Mouse (Mus musculus): ENCODE data around the gene Smc4.
A peak's percentile ranks its signal among the peaks of the same experiment; 100 is the strongest.

Gene Smc4

DNA sequence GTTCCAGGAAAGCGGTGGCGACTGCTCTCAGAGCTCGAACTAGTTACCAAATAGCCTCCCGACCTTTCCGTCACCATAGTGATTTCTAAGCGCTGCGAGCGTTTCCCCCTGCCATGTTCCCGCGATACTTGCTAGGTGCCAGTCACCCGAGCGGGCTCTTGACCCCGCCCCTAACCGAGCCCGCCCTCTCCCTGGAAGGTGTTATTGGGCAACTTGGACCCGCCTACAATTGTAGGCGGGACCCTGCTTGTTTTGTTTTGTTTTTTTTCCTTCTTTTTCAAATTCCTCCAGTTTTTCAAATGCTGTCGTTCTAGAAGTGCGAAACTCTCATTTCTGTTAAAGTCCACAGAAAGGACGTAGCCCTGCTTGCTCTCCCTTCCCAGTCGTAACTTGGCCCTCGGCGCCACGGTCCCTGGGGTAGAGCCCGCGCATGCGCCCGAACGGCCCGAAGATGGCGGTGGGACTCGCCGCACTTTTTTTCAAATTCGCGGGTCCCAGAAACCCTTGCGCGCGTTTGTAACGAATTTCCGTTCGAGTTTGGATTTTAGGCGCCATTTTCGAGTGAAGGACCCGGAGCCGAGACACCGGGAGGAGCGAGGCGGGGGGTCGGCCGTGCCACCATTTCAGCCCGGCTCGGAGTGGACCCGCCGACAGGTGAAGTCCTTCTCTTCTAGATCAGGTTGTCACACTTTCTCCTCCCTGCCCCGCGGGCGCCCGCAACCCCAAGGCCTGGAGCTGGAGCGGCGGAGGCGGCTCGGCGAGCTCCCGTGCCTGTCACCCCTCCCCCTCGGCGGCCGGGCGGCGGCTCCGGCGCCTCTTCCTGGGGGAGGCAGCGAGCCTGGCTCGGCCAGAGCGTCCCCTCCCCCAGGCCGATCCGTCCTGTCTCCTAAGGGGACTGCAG is at the start of gene Smc4, which contains the start of gene Ift80:
Gene Smc4 (plus strand): TSS at position 302 of the 901 bp plus-strand sequence.
Gene Ift80 (minus strand): TSS at position 134 of the 901 bp plus-strand sequence.
- DNase-seq (ENCODE audit: low spot score in 2 of 2): peak; percentile 88 to 92

DNA sequence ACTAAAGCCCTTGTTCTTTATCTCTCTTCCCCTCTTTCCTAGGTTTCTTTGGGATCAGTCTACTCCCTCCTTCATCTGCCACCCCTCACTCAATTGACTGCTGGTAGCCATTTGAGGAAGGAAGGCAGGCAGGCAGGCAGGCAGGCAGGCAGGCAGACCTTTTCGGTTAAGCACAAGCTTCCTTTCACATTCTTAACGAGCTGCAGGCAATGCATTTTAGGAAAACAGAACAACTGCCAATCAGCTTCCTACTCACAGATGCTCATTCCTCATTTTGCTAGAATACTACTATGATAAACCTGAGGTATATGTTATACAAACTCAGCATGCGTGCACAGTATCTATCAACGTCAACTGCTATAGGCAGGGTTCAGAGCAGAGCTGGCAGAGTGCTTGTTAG is 48.1 kb upstream of the Smc4 start:
- DNase-seq (ENCODE audit: low spot score in 2 of 2): no peak

DNA sequence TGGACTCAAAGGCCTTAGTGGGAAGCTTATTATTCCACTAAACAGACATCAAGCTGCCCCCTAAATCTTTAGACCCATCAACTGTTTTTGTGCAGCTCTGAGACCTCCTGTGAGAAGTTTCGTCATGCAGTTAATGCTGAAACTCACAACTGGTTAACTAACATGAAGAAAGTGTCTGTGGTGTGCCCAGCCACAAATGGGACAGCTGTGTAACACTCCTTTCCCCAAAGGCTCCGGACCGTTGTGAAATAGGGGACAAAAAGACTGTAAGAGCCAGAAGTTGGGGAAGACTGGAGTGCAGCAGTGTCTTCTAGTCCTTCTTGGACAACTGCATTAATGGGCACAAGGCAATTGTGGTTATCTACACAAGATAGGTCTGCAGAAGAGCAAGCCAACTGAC is 47.1 kb upstream of the Smc4 start:
- no peak for DNase-seq (ENCODE audit: low spot score in 2 of 2)

DNA sequence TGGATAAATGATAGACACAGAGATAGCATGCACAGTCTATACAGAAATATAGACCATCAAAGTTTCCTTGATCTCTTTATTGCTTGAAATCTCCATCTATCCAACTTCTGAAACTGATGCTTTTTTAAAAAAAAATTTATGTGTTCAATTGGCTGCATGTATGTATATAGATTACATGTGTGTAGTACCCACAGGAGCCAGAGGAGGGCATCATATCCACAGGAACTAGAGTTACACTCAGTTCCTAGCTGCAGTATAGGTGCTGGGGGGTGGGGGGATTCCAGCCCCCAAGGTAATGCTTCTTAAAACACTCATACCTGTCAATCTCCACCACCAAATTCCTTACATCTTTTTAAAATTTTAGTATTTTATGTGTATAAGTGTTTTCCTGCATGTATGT is 39.9 kb upstream of the Smc4 start:
- peak in 1 of 2 experiments; percentile 49 for DNase-seq (ENCODE audit: low spot score in 2 of 2)

DNA sequence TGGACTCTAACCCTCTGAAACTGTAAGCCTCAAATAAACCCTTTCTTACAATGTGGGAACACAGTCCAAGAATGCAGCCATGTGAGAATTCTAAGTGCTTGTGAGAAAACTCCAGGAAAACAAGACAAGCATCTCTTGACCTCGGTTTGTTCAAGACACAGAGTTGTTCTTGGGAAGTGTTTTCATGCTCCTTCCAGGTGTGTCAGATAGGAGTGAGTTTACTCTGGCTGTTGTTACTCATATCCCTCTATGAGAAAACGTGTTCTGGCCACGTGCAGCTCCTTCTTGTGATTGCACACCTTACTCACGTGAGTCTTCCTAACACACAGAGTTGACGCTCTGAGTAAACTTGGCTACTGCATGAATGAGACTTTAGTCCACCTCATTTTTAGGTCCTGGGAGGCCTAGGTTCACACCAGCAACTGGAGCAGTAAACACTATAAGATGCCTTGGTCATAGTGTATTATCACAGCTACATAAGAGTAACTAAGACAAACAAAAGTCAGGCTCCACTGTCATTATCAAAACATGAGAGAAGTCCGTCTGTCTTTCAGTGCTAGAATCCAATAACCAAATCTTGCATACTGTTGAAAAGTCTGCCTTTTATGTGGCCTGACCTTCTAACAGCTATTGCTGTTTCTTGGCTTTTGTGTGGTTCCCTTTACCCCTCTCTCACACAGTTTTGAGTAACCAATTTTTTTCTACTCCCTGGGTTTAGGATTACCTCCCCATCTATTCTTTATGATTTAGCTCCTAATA is 37.8 kb upstream of the Smc4 start:
- no peak for DNase-seq (ENCODE audit: low spot score in 2 of 2)

DNA sequence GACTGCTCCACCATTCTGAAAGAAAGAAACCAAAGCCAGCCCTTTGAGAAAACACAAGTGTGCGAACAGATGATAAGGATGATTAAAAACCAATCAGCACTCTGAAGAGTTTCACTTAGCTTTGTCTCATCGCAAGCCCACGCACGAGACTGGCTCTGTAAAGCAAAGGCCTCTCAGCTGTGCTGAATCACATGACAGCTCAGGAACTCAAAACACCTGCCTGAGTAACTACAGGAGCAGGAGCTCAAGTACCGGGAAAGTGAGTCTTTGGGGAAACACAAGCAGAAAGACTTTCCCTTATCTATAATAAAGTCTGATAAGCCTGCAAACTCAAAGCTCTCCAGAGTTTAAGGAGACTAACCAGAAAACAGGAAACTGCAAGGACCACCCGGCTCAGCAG is 37.1 kb upstream of the Smc4 start:
- no peak for DNase-seq (ENCODE audit: low spot score in 2 of 2)

DNA sequence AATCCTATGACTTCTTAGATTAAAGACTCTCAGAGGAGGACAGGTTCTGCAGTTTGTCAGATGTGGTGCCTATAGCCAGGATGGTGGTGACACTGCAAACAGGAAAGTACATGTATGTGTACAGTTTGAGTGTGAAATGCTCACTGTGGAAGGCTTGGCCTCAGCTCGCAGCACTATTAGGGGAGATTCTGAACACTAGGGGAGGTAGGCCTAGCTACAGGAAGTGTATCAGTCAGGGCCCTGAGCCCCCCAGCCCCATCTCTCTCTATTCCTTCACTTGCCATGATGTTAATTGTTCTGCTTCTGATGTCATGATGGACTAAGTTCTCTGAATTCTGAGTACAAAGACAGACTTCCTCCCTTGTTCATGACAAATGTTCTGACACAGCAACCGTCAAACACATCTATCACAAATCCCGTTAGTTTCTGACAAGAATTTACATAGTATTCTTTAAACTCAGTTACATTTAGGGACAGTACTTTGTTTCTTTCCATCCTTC is 35.4 kb upstream of the Smc4 start:
- DNase-seq (ENCODE audit: low spot score in 2 of 2): no peak

DNA sequence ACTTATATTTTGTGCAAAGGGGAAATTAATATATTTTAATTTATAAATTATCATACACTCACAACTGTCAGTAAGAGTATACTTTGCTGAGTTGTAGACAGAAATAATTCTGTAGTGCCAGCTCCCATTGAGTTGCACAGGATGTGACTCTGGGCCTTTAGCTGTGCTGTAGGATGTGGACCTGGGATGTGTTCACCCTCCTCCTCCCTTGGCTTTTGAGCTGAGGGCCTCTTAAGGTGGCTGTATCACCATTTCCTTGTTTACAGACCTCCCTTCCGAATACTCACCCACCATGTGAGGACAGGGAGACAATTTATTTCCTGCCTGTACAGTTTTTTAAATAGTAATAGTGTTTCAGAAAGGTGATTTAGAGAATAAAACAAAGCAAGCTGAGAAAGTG is 31.0 kb upstream of the Smc4 start:
- no peak for DNase-seq (ENCODE audit: low spot score in 2 of 2)

DNA sequence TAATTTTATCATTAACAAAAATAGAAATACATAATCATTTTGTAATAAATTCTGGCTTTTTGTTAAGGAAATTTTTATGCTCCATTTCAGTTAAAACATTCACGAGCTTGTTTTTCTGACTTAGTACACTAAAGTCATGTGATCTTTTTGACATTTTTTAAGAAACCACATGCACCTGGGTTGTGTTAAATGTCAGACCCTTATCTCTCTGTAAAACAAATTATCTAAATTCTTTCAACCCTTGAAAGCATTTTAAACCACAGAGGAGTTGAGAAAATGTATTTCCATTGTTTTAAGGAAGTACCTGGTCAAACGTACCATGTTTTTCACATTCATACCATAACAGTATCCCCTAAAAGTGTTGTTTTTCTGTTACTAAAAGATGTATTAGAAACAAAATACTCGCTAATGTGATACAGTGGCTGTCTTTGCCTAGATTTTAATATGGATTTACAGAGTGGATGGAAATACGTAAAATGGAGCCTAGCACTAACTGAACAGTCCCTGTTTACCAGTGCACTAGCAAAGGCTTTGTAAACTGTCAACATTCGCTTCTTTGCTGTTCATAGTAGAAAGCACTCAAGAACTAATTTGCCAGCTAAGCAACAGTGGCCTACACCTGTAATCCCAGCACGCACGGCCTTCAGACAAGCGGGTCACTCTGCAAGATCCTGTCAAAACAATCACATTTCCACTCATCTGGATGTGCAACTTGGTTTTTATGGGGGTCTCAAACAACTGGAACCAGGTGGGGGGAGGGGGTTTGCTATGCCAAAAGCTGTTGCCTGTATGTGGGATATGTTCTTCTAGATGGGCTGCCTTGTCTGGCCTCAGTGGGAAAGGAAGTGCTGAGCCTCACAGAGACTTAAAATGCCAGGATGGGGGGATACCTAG is 29.7 kb upstream of the Smc4 start:
- no peak for DNase-seq (ENCODE audit: low spot score in 2 of 2)

DNA sequence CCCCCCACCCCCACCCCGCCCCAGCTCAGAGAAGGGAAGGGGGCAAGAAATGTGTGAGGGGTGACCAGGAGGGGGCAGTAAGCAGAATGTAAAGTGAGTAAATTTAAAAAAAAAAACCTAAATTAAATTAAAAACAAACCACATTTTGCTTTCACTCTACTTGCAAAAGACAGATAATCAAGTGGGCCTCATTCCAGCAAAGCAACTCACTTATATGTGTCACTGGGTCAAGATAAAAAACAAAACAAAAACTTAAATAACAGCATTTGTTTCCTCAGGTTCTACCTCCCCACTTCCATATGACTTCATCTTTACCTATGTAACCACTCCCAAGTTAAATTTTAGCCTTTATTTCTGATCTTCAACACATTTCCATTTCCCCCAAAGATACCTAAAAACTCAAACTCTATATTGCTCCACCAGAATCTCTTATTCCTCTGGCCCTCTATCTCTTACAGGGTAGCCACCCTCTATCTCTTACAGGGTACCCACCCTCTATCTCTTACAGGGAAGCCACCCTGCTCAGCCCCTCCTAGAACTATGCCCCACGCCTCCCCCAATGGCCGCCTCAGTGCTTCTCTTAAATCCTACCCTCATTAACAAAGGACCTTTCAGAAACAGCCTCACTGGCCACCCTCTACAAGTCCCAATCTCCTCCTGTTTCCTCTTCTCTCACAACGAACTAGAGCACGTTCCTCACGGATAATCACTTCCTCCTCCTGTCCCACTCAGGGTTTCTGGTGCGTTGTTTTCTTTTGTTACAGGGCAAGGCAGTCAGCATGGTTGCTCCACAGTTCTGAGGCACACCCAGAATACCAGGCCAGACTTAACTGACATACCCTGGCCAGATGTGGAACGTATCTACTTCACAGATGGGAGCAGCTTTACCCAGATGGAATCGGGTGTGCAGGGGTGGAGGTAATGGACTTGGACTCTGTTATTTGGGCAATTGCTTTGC is 28.7 kb upstream of the Smc4 start:
- no peak for DNase-seq (ENCODE audit: low spot score in 2 of 2)

DNA sequence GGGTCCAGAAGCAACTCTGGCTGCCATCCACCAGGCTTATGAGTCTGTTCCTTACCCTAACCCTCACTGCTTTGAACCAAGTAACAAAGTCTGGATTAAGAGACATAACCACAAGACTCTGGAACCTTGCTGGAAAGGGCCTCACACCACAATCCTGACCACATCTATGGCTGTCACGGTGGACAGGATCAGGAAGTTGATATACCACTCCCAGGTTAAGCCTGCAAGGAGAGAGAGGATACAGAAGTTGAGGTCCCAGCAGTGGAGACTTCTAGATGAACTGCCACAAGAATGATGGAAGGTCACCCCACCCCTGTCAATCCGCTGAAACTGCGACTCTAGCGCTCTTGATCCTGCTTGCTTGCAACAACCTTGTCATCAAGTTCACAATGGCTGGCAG is 26.8 kb upstream of the Smc4 start:
- no peak for DNase-seq (ENCODE audit: low spot score in 2 of 2)

DNA sequence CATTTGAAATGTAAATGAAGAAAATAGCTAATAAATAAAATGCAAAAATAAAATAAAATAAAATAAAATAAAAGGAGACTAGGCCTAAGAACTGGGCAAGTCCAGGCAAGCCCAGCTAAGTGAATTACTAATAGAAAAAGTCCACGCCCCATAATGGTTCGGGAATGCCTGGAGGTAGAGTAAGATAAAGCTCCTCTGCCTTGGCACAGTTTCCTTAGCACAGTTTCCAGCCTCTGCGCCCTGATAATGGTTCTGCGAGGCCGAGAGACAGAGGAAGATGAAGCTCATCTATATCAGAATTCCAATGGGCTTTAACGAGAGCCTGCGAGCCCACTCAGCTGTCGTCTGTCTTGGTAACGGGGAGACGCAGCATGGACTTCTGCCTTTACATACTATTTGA is 25.4 kb upstream of the Smc4 start:
- DNase-seq (ENCODE audit: low spot score in 2 of 2): no peak

DNA sequence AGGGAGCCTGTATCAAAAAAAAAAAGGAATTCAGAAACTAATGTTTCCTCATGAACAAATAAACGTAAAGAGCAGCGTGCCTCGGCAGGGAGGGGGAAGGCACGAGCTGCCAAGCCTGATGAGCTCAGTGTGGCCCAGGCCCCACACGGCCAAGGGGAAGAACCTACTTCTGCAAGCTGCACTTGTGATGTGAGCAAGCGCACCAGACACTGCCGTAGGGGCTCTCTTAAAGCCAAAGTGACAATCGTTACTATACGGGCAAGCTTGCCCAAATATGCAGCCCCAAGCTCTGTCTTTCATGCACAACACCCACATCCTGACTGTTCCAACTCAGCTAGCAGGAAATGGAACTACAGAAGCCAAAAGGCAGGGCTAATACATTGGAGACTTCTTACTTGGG is 23.6 kb upstream of the Smc4 start:
- peak; percentile 11 to 40 for DNase-seq (ENCODE audit: low spot score in 2 of 2)

DNA sequence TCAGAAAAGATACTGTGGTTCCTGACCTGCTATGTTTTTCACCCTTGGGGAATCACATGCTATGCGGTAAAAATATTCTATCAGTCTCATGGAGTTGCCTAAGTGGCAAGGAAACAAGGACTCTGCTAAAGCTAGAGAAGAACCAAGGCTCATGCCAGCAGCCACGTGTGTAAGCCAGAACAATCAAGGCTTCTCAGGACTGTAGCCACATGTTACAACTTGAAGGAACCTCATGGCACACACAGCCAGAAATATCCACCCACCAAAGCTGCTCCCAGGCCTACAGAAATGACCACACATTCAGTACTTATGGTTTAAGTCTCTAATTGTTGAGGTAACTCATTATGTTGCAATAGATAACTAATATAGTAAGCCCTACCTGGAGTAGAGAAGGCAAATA is 18.0 kb upstream of the Smc4 start:
- no peak for DNase-seq (ENCODE audit: low spot score in 2 of 2)

DNA sequence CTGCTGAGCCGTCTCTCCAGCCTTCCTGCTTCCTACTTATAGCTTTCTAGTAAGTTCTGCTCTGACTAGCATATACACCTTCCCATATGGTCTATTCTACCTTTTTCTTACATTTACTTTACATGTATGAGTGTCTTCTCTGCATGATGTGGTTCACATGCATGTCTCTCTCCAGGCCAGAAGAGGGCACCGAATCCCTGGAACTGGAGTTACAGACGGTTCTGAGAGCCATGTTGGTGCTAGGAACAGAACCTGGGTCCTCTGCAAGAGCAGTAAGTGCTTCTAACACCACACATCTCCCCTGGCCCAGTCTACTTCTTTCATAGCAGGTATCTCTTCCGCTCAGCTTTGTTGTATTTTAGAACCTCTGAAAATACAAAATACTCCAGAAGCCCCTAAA is 1.8 kb upstream of the Smc4 start:
- DNase-seq (ENCODE audit: low spot score in 2 of 2): no peak

DNA sequence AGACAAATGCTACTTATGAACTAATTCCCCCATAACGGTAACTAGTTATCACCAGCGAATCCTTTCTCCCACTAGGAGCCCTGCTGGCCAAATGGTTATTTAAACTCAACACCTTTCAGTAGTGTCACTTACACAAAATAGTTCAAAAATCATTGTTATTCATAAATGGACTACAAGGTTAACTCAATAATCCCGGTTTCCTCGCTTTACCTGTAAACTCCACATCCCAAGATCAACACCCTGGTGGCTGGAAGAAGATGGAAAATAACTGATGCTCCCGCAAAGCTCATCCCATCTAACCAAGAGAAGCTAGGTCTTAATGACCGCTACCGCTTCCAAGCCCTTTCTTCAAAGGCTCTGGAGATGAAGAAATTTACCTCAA is 492 bp upstream of the Smc4 start:
- no peak for DNase-seq (ENCODE audit: low spot score in 2 of 2)

DNA sequence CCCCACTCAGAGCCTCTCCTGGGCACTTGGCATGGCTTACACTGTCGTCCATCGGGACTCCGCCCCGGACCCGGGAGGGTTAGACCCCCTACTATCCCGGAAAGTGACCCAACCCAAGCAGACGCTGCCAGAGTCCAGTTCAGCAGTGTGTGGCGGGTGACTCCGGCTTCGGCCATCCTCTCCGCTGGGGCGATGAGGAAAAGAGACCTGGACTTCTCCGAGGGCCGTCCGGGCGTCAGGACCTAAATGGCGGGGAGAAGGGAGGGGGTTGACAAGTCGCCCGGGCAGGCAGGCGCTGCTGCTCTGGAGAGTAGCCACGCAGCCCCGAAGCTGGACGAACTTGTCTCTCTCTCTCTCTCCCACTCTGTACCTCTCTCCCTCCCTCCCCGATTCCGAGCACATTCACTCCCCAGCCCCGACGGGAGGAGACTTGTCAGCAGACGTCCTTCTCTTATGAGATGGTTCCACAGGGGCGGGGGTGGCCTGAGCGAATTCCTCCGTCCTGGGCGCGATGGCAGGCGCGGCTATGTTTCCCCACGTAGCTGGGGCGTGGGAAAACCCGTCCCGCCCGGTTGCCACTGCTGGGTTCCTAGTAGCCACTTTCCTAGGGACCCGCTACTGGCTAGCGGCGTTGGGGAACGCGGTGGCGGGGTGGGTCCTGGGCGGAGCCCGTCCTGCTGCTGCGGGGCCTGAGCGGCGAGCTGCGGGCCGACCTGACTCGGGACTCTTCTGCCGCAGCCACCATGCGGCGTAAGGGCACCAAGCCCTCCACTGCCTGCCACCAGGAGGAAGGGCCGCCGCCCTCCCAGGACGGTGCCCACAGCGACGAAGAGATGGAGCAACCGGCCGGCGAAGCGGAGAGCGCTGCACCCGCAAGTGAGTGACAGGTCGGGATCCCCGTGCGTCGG is 1.1 kb downstream of the Smc4 start:
- DNase-seq (ENCODE audit: low spot score in 2 of 2): peak; percentile 54 to 64

DNA sequence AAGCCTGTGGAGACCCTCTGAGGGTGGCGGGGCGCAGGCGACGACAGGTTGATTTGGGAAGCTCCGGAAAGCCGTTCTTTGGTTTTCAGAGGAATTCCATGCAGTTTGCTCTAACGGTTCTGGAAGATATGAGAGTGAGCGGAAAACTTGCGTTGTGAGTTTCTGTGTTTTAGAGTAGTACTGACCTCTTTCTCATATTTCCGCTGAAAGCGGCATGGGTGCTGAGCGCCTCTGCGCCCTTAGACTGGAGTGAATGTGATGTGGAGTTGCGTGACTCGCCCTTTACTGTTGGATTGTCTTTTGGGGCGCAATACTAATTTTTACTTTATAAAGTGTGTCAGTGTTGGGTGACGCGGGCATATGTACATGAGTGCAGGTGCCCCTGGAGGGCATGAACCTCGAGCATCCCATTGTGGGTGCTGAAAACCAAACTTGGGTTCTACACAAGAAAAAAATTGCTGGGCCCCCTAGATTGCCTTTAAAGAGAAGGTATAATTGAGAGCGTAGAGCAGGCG is 1.8 kb downstream of the Smc4 start:
- no peak for DNase-seq (ENCODE audit: low spot score in 2 of 2)

DNA sequence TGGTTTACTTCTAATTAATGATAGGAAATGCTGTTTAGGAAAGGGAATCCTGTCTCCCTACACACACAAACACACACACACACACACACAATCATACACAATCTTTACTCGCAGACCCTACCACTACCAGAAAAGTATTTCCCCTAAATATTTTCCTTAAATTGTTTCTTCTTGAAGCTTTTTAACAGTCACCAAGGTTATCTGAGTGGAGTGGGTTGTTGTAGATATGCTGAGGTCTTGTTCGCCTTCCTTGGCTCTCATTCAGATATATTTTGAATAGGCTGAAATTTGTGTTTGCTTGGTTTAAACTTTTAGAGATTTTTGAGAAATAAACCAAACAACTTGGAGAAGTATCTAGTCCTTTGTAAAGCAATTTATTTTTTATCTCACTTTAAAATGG is 4.3 kb downstream of the Smc4 start:
- no peak for DNase-seq (ENCODE audit: low spot score in 2 of 2)
